18 mouse cellular contexts compared by ENCODE assay signal in the genomic region with DNA sequence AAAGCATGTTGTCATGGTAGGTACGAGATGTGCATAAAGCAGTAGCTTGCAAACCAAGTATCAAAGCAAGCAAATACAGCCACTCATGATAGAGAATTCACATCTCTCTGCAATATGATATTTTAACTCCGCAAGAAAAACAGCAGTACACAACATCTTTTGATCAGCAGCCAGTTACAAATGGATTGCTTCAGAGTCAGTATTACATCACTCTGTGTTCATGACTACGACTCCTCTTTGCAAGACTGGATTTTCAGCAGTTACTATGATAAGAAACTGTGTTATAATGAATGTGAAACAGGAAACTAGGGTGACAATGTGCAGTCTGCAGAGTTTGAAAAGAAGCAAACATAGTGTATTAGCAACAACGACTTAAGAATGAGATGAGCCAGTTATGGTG.
DNase-seq lines count a peak whose midpoint lies in the region; ATAC-seq and TF ChIP-seq lines count a peak whose summit lies in the region.
"Had no signal": no experiment of that assay in that cellular context is flagged by ENCODE, and none has a peak within 500 bp of the region (broad histone marks: within the 10 kb centered on the region; RNA-seq: fewer than 3 reads in every experiment).

No protein-coding gene starts in this region.

- no peak overlapping the region for H3K9ac ChIP-seq in lung, embryonic 14.5 days
- no peak overlapping the region for H3K9ac ChIP-seq in intestine, embryonic 15.5 days
- H3K9ac ChIP-seq in forebrain, embryonic 16.5 days (replicated peaks; ENCODE audit: low read depth, low read length): no peak overlapping the region
- H3K9ac ChIP-seq: heart, embryonic 12.5 days; hindbrain, embryonic 14.5 days had no signal

- H3K4me3 ChIP-seq in lung, embryonic 14.5 days (ENCODE audit: low read depth, low read length): no peak overlapping the region
- H3K4me3 ChIP-seq in intestine, embryonic 15.5 days (replicated peaks): no peak overlapping the region
- H3K4me3 ChIP-seq in forebrain, embryonic 16.5 days (replicated peaks; ENCODE audit: low read length): no peak overlapping the region
- H3K4me3 ChIP-seq: heart, embryonic 12.5 days; midbrain, embryonic 10.5 days had no signal

- no peaks in the 10 kb centered on the region for H3K27me3 ChIP-seq in lung, embryonic 14.5 days (ENCODE audit: insufficient read depth, low read length)
- H3K27me3 ChIP-seq in intestine, embryonic 15.5 days (replicated peaks): no peaks in the 10 kb centered on the region
- H3K27me3 ChIP-seq in forebrain, embryonic 16.5 days (replicated peaks; ENCODE audit: control insufficient read depth, insufficient read depth, low read length): peaks cover 6% of the 10 kb centered on the region; the same call in 1 of the 2 replicates
- H3K27me3 ChIP-seq: CH12.LX; heart, embryonic 12.5 days had no signal

- H3K9me3 ChIP-seq in lung, embryonic 14.5 days (ENCODE audit: low read depth, low read length): no peaks in the 10 kb centered on the region
- H3K9me3 ChIP-seq in intestine, embryonic 15.5 days: no peaks in the 10 kb centered on the region
- no peaks in the 10 kb centered on the region for H3K9me3 ChIP-seq in forebrain, embryonic 16.5 days (ENCODE audit: control insufficient read depth, low read length)
- H3K9me3 ChIP-seq: heart, embryonic 12.5 days; midbrain, embryonic 10.5 days had no signal

- no peak for ATAC-seq in lung, embryonic 14.5 days (ENCODE audit: insufficient read depth)
- 0 out of 2 replicates have a peak, but pooled peaks have one; percentile 22 for ATAC-seq in common myeloid progenitor, adult 5-6 weeks (replicated peaks; ENCODE audit: low read depth, poor library complexity, severe bottlenecking)
- peak; percentile 76 for ATAC-seq in megakaryocyte progenitor cell, adult 5-6 weeks (replicated peaks; ENCODE audit: poor library complexity)
- ATAC-seq in intestine, embryonic 15.5 days: no peak
- ATAC-seq in forebrain, embryonic 16.5 days: no peak

- no peaks in the 10 kb centered on the region for H3K4me1 ChIP-seq in lung, embryonic 14.5 days (ENCODE audit: insufficient read depth)
- no peaks in the 10 kb centered on the region for H3K4me1 ChIP-seq in intestine, embryonic 15.5 days (replicated peaks)
- peaks cover 13% of the 10 kb centered on the region for H3K4me1 ChIP-seq in forebrain, embryonic 16.5 days (replicated peaks; ENCODE audit: control insufficient read depth, insufficient read depth, low read length)

- whole genome bisulfite sequencing in lung, embryonic 14.5 days: 67% methylated on average over 4 of the region's 4 CpGs
- 67% methylated on average over 4 of the region's 4 CpGs for WGBS in intestine, embryonic 15.5 days
- 79% methylated on average over 4 of the region's 4 CpGs for WGBS in forebrain, embryonic 16.5 days

- no peak overlapping the region for H3K27ac ChIP-seq in lung, embryonic 14.5 days (ENCODE audit: low read depth)
- H3K27ac ChIP-seq in intestine, embryonic 15.5 days: no peak overlapping the region
- no peak overlapping the region for H3K27ac ChIP-seq in forebrain, embryonic 16.5 days (ENCODE audit: low read length)
- H3K27ac ChIP-seq: hindbrain, embryonic 14.5 days; midbrain, embryonic 10.5 days had no signal

- H3K36me3 ChIP-seq in lung, embryonic 14.5 days (ENCODE audit: insufficient read depth): no peaks in the 10 kb centered on the region
- no peaks in the 10 kb centered on the region for H3K36me3 ChIP-seq in intestine, embryonic 15.5 days
- H3K36me3 ChIP-seq in forebrain, embryonic 16.5 days (ENCODE audit: control insufficient read depth, insufficient read depth): no peaks in the 10 kb centered on the region
- H3K36me3 ChIP-seq: heart, embryonic 12.5 days; midbrain, embryonic 10.5 days had no signal

- no peak overlapping the region for H3K4me2 ChIP-seq in lung, embryonic 14.5 days
- no peak overlapping the region for H3K4me2 ChIP-seq in intestine, embryonic 15.5 days (replicated peaks)
- no peak overlapping the region for H3K4me2 ChIP-seq in forebrain, embryonic 16.5 days (ENCODE audit: low read length)
- H3K4me2 ChIP-seq: heart, embryonic 12.5 days; hindbrain, embryonic 14.5 days; liver, embryonic 11.5 days had no signal

- DNase-seq in adrenal gland, postnatal 14 days: peak; percentile 18
- no peak for DNase-seq in adrenal gland, postnatal 25 days
- peak; percentile 59 for DNase-seq in lung, embryonic 14.5 days
- DNase-seq in lung, postnatal 14 days: no peak
- DNase-seq: cerebellum, adult 18-20 months; gastrocnemius, postnatal 36 days; kidney, adult 9 months; kidney, postnatal 36 days; left cerebral cortex, postnatal 4 days had no signal

- TF ChIP-seq CTCF in lung, embryonic 14.5 days (IDR thresholded peaks at IDR 0.05; ENCODE audit: low read depth): no peak

Comparison
In these comparisons a context has a peak if more than half of its experiments do, and no peak if none do; other contexts are left out.
1. DNase-seq: peak in adrenal gland, postnatal 14 days (single experiment) and lung, embryonic 14.5 days (single experiment); none in adrenal gland, postnatal 25 days (single experiment) and lung, postnatal 14 days (single experiment).
2. ATAC-seq: peak in common myeloid progenitor, adult 5-6 weeks (single experiment) and megakaryocyte progenitor cell, adult 5-6 weeks (single experiment); none in lung, embryonic 14.5 days (single experiment), intestine, embryonic 15.5 days (single experiment) and forebrain, embryonic 16.5 days (single experiment).